Mouse (Mus musculus) frontal cortex, postnatal 36 days (tissue): ENCODE data around the gene Patj.
A peak's percentile ranks its signal among the peaks of the same experiment; 100 is the strongest.

Experiments
- DNase-seq, 2 experiments: peaks; one replicate each; pipeline ENCODE4 v3.0.0; 2022; ENCODE audit warnings: low spot score in 2 of 2

Patj gene

DNA sequence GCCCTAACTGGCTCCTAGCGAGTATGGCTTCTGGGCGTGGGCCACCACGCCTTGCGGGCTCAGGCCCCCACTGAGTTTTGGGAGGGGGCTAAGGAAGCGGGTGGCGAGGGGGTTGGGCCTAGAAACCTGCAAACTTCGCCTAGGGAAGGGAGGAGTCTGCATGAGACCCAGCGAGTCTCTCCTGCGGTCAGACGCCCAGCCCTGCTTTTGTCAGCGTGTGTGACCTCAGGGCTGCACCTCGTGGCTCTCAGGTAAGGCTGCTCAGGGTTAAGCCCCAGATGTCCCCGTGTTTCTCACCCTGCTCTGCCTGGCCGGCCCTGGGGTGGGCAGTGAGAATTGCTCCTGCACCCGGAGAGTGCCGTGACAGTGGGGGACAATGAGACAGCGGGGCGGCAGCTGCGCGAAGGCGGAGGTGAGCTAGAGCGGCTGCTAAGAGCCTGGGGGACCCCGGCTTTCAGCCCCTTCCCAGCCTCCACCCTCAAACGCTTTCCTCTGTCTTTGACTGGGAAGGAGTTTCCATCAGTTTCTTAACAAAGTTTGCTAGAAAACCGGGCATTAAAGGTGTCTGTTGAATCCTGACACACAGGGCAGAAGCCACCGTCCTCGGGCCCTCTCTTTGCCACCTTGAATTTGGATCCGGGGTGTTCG lies 331.1 kb downstream of the Patj start, which contains the start of gene L1td1:
Gene L1td1 (plus strand): TSS at position 145 of the 648 bp plus-strand sequence.
- DNase-seq = no peak

DNA sequence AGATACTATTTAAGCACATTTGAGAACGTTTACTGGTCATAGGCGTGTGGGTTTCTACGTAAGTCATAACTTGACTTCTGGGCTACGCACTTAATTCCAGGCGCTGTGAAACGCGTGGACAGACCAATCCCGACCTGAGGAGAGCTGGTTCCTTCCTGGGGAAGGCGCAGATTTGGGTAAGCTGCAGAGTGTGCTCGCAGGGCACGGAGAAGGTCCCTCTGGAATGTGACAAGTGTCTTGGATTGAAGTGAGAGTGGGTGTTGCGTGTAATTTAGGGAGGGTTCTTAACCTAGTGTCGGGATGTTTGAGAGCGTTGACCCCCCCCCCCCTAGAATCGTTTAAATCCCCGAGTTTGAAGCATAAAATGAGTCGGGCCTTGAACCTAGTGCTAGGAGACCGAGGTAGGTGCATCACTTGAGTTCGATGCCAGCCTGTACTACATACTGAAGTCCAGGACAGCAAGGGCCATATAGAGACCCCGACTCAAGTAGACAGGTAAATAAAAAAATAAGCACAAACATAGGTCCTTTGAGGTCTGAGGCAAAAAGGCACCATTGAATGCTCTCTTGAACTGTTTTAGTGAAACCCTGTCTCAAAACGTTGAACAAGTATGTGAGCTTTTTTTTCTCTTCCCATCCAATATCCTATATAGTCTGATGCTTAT lies 331.8 kb downstream of the Patj start:
- no peak for DNase-seq

DNA sequence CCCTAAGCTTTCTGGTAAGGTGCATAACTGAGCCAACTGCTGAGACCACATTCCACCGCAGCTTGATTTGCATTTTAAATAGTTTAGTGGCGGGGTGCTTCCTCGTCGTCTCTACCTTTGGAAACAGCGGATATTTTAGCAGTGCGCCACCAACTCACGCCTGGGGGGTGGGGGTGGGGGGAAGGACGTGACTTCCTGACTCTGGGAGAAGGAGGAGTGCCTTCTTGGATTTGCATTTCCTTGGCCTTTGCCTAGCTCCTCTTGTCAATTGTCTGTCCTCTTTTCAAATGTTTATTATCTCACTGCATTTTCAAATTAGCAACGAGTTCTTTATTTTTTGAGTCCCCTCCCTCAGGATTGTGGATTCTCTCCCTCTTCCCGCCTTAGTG lies 332.4 kb downstream of the Patj start:
- DNase-seq = no peak

DNA sequence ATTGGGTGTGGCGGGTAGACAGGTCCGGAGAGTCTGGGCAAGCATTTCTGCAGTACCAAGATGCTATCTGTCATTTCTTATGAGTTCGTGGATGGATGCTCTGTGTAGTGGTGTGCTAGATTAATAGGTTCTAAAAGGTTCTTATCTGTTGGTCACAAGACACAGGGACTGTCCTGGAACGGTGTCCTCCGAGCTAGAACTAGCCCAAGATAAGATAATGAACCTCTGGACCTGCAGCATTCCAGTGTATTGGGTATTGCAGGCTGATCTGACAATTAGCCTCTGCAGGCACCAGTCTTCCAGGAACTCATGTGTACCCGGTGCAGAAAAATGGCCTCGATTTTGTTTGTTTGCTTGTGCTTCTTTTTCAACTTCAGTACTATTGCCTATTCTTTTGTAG lies 333.1 kb downstream of the Patj start:
- no peak for DNase-seq

DNA sequence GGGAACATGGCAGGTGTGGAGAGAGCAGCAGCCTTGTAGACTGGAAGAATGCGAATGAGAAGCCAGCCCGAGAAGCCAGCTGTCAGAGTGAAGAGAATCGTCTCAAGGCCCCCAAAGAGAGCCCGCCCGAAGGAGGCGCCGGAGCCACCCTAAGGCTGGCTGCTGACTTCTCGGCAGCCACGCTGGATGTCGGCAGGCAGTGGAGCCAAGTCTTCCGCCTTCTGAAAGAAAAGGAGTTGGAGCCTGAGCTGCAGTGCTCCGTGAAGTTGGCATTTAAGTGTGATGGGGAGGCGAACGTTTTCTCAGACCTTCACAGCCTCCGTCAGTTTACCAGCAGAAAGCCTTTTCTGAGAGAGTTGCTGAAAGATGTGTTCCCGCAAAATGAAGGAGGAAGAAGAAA lies 338.1 kb downstream of the Patj start:
- DNase-seq = no peak

DNA sequence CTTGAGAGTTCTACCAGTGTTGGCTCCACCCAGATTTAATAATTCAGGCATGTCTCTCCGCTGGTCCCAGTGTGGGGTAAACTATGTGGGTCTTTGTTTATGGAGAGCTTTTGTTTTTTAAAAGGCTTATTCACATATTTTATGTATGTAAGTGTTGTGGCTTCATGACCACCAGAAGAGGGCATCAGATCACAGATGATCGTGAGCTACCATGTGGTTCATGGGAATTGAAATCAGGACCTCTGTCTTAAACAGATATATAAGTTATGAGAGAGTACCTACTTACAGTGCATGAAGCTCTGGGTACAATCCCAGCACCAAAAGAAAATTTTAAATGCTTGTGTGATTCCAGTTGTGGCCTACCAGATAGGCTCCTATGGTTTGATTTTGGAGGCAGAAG lies 344.2 kb downstream of the Patj start:
- peak in 1 of 2 experiments; percentile 28 for DNase-seq

DNA sequence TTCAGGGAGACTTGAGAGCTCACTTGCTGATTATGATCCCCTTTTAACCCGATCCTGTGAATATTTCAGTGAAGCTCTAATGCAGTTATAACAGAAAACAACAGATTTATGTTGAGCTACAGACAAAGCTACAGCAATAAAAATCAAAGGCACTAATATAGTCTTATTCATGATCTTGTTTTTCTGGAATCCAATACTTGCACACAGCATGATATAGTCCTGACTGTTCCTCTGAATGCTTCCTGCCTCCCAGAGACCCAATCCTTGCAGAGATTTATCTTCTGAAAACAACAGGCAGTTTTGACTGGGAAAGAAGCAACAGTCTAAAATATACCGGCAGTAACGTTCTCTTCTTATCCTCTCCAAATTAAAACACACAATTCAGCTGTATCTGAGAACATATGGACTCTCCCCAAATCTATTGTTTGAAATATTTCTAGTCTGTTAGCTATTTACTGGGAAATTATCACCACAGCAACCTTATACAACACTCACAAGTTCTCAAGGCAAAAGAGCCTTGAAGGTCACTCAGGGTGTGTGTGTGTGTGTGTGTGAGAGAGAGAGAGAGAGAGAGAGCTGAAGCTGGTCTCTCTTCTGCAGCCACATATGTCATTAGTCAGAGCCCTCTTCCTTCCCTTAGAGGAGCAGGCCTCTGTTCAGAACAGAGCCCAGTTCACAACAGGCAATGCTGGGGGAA lies 347.8 kb downstream of the Patj start:
- no peak for DNase-seq

DNA sequence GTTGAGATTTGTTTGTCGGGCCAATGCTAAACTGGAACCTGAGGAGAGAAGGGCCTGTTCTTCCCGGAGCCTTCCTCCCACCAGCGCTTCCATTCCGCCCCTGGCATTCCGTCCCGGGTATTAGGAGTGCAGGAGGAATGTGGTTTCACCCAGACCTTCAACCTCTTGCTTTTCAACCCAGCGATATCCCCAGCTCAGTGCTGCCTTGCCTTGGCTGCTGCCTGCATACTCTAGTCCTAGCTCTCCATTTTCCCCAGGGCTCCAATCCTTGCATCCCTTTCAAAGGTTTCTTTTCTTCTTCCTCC lies 348.3 kb downstream of the Patj start:
- DNase-seq = no peak

DNA sequence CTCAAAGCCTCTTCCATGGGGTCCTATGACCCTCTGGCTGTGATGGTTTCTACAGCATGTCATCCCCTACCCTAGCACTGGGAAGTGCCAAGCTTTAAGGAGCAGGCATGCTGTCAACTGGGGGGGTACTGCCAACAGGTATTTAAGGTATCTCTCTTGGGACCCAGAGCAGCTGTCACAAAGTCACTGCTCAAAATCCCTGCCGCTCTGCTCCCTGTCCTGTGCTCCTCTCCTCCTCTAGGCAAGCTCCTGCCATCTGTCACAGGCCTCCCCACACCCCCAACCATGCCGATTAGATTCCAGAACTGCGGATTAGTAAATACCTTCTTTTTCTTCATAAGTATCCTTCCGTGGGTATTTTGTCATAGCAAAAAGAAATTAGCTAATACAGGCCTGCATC lies 358.9 kb downstream of the Patj start:
- no peak for DNase-seq

DNA sequence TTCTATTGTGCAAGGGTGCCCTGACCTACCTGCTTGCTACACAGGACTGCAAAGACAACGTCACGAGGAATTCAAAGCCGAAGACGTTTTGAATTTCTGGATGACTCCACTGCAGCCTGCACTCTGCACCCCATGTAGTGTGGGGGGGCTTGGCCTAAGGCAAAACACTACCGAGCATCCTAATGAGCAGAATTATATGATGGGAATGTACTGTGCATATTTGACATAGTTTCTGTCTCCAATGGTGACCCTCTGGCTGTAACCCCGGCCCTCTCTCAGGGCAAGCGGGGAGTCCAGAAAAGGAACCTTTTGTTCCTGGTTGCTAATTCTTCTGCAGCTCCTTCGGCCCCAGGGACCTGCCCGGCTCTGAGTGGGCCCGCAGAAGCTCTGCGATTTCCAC lies 360.6 kb downstream of the Patj start:
- DNase-seq = no peak

DNA sequence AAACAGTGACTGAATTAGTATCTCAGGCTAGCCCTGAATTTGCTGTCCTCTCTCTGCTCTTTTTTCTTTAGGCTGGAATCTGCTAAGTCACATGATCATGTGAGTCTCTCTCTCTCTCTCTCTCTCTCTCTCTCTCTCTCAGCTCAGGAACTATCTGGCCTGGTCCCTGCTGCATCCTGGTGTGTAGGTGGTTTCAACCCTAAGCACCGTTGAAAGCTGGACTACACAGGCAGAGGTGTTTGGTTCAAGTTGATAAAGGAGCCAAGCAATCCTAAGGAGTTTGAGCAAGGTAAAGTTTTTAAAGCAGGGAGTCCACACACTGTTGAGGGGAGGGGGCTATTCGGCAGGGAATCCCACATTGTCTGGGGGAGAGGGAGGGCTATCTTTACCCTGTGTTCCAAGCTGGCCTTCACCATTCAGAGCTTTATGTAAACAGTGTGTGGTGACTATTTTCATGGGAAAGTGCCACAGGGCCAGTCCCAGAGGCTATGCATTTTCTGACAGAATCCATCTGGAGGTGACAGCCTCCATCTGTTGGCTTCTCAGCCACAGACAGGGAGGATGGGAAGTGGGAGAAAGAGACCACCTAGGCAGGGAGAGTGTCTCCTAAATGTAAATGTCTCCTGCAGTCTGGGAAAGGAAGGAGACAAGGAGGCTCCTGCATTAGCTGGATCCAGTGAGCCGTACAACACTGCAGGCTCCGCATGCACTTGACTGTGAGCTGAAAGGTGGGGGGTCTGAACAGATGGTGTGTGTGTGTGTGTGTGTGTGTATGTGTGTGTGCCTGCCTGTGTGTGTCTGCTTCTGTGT lies 362.6 kb downstream of the Patj start:
- DNase-seq = peak in 1 of 2 experiments; percentile 17

DNA sequence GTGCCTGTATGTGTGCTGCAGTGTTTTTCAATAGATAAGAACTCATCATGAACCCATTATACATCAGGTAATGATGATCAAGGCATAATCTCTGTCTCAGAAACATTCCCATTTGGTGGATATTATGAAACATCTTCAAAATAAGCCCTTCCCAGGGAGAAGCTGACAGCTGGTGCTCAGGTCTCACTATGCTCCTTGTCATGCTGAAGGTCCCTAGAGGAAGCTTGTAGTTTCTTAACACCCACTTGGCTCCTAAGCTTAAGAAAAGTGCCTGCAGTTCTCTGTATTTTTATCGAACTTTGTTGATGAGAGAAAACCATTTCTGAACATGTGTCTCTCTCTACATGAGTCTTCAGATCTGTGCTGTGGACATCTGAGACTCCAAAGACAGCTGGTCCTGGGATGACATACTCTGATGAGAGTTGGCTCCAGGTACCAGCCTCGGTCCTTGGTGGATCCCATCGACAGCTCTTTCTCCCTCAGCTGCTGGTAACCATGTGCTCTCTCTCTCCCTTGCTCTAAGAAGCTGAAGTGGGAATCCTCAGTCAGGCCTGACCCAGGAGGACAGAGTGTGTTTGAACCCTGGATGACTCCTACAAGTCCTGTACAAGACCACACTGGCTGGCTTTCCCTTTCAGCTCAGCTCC lies 363.4 kb downstream of the Patj start:
- DNase-seq = peak in 1 of 2 experiments; percentile 17

DNA sequence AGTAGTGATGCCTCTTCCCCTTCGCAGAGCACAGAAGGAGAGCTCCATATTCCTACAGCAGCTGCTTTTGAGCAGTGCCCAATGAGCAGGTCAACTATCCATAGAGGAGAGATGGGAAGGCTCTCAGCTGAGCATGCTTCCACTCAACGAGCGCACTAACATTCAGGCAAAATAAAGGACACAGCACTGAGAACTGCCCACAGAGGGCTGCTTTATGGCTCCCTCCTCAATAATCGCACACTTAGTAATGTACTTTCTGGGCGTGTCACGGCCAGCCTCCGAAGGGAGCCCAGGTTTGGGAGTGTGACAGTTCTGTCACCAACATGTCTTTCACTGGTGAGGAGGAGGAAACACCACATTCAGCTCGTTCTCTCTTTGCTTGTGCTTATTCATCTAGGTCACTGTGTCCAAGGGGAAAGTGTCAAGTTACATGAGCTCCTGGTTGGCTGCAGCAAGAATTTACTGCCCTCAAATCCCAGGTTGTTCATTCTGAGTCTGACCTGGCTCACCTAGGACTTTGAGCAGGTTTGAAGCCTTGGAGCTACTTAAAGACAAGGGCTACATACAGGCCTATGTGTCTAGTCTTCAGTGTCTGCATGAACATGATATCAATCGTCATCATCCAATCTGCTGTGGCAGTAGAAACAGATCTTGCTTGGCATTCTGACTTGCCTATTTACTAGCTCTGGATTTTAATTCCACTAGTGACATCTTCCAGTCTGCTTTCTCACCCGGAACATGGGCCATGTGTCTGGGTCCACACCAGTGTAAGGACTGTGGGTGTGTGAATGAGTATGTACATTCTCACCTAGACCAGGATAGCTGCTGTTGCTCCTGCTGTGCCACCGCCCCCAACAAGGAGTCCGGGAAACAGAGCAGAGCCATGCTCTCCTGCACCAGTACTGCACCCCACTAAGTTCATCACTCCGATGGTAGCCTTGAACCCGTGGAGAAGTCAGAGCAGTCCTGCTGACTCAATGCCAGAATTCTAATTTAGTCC lies 371.8 kb downstream of the Patj start:
- DNase-seq = no peak
